Mouse (Mus musculus) midbrain, embryonic 12.5 days (tissue): ENCODE measurements around the gene Slc25a13. TPM values are rescaled to one million over a fixed set of nuclear protein-coding genes. Genes with fewer than 3 reads are reported as not detected.

Experiments
- ATAC-seq: fragments of 200-750 bp; cut with Nextera tagmentation; 2 replicates; pipeline ENCODE4 v1.8.0; 2017; ENCODE audit warnings: low read depth, moderate TSS enrichment, moderate library complexity; ENCODE audit not compliant: low FRiP score
- H3K27ac ChIP-seq: fragments of 300-500 bp; sonication (generic); replicated peaks from 2 replicates; pipeline ENCODE4 v1.5.1; 2016; ENCODE audit warnings: mild to moderate bottlenecking
- H3K27me3 ChIP-seq: fragments of 300-500 bp; sonication (generic); 2 replicates; pipeline ENCODE4 v1.6.1; 2016; ENCODE audit warnings: mild to moderate bottlenecking
- H3K36me3 ChIP-seq: fragments of 300-500 bp; sonication (generic); 2 replicates; pipeline ENCODE4 v1.6.1; 2016
- H3K4me1 ChIP-seq: fragments of 300-500 bp; sonication (generic); 2 replicates; pipeline ENCODE4 v1.6.1; 2016
- H3K4me2 ChIP-seq: fragments of 300-500 bp; sonication (generic); replicated peaks from 2 replicates; pipeline ENCODE4 v1.6.1; 2016; ENCODE audit warnings: mild to moderate bottlenecking, moderate library complexity
- H3K4me3 ChIP-seq: fragments of 300-500 bp; sonication (generic); 2 replicates; pipeline ENCODE4 v1.5.1; 2016; ENCODE audit warnings: mild to moderate bottlenecking
- H3K9ac ChIP-seq: fragments of 300-500 bp; sonication (generic); replicated peaks from 2 replicates; pipeline ENCODE4 v1.6.1; 2016; ENCODE audit warnings: mild to moderate bottlenecking, moderate library complexity
- H3K9me3 ChIP-seq: fragments of 300-500 bp; sonication (generic); 2 replicates; pipeline ENCODE4 v1.6.1; 2016; ENCODE audit warnings: mild to moderate bottlenecking
- WGBS: fragments of 180-500 bp; shearing (Covaris S2); methylation state at CpG from one replicate; pipeline ENCODE4 v1.1.7; 2016; 5-methylcytosine and 5-hydroxymethylcytosine counted together
- polyA plus RNA-seq: library from polyadenylated mRNA; unstranded; fragments of >200 nt; fragmentation: Nextera tagmentation; extraction: Ambion mirVana; gene quantifications from 2 replicates; pipeline ENCODE4 v1.2.1, GENCODE M21; 2016

Gene Slc25a13
- polyA plus RNA-seq, 1 experiment from 2014 or later, result 23.6 TPM

DNA sequence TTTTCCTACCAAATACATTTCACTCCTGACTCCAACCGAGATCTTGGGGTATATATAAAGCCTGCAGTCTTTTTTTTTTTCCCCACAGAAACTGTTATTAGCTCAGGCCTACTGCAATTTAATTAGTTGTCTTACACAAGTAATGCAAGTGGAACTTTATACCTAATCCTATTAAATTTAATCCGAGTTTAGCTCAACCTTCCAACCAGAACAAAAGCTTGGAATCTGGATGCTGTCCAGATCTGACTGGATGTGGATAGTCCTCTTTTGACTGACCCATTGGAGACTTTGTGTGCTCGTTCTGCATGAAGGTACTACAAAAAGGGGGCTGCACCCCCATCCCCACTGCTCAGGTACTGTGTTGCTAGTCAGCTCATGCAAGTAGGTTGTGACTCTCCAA lies 163.0 kb downstream of the Slc25a13 start:
- H3K27ac ChIP-seq, result no peak overlapping the region
- WGBS, result 21% methylated on average over 3 of the region's 3 CpGs
- no peak overlapping the region for H3K9ac ChIP-seq
- H3K4me2 ChIP-seq, result no peak overlapping the region
- H3K27me3 ChIP-seq, result no peaks in the 10 kb centered on the region
- no peaks in the 10 kb centered on the region for H3K36me3 ChIP-seq
- no peak overlapping the region for H3K4me3 ChIP-seq
- no peaks in the 10 kb centered on the region for H3K9me3 ChIP-seq
- no peak for ATAC-seq
- H3K4me1 ChIP-seq, result peaks cover 8% of the 10 kb centered on the region

DNA sequence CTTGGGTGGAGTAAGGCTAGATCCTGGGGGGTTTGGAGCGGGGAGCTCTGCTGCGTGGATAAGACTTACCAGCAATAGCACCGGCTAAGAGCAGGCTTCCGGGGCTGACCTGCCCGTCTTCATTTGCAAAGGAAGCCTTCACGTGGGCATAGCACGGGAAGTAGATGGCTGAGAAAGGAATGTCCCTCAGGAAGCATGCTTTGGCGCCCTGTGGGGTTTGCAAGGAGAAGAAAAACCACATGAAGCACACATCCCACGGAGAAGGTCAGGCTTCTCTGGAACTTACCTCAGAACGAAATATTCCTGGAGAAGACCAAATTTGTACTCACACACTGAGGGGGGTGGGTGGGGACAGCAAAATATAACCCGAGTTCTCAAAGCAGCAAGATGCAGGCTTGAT lies 164.3 kb downstream of the Slc25a13 start:
- H3K4me1 ChIP-seq, result no peaks in the 10 kb centered on the region
- no peak overlapping the region for H3K4me3 ChIP-seq
- 71% methylated on average over 11 of the region's 11 CpGs for WGBS
- H3K36me3 ChIP-seq, result no peaks in the 10 kb centered on the region
- no peaks in the 10 kb centered on the region for H3K27me3 ChIP-seq
- no peaks in the 10 kb centered on the region for H3K9me3 ChIP-seq
- ATAC-seq, result no peak
- H3K9ac ChIP-seq, result no peak overlapping the region
- H3K4me2 ChIP-seq, result no peak overlapping the region
- H3K27ac ChIP-seq, result no peak overlapping the region

DNA sequence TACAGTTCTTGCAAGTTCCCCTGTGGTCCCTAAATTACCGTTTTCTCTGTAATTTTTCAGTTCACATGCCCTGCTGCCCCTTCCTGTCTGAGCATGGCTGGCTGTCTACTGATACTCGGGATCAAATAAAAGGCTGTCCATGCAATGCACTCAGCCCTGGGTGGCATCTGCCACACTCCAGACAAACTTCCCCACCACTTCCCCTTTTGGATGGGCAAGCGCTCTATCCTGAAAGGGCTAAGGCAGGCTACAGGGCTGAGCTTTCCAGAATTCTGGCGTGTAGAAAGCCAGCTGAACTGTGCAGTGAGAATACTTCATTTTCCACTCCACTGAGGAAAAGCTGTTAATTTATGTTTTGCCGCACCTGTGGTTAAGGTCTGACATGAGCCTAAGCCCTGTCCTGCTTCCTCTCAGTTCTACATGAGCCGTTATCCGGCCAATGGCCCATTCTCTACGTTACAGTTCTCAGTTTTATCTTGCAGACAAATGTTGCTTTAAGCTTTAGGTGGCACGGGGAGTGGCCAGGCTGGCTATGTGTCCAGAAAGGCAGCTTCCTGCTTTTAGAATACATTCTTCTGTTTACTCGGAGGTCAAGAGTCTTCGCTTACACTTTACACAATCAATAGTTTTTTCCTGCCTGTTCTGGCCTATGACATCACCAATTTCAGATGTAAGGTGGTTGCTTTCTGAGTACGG lies 170.1 kb downstream of the Slc25a13 start:
- no peak overlapping the region for H3K4me3 ChIP-seq
- no peaks in the 10 kb centered on the region for H3K36me3 ChIP-seq
- no peaks in the 10 kb centered on the region for H3K9me3 ChIP-seq
- H3K9ac ChIP-seq, result no peak overlapping the region
- no peaks in the 10 kb centered on the region for H3K27me3 ChIP-seq
- WGBS, result 82% methylated on average over 12 of the region's 12 CpGs
- H3K27ac ChIP-seq, result no peak overlapping the region
- no peaks in the 10 kb centered on the region for H3K4me1 ChIP-seq
- no peak for ATAC-seq
- H3K4me2 ChIP-seq, result no peak overlapping the region

DNA sequence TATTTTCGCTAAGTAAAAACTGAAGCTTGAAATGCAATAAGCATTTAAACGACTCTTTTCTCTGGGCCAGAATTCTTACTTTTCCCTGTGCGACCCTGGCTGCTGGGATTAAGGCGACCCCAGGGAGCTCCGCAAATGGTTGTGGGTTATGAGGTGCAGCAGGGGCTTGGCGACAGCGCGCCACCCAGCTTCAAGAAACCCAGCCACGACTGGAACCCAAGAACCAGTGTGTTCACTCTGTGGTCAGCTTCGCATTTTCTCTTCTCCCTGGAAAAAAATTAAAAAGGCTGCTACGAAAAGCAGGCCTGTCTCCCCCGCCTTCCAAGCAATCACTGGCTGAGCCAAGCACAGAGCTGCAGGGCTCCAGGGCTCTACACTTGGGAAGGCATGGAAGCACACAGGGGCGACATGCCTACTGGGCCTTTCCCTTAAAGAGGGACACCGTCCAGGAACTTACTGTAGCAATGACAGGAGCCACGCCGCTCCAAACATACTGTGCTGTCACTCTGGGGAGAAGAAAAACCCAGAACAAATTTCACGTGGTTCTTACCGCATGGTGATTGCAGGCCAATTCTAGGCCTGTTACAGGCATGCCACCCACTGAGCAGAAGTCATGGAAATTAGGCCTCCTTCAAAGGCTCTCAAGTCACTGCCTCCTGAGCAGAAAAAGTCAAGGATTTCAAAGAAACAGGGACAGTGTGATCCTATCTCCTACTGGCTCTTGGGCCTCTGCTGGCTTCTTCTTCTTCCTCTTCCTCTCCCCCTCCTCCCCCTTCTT lies 178.0 kb downstream of the Slc25a13 start:
- no peak overlapping the region for H3K9ac ChIP-seq
- H3K27ac ChIP-seq, result no peak overlapping the region
- H3K4me3 ChIP-seq, result no peak overlapping the region
- H3K4me2 ChIP-seq, result peak overlapping the region; percentile 21; the same call in 1 of the 2 replicates
- H3K36me3 ChIP-seq, result no peaks in the 10 kb centered on the region
- H3K27me3 ChIP-seq, result no peaks in the 10 kb centered on the region
- WGBS, result 27% methylated on average over 18 of the region's 18 CpGs
- peak; percentile 49; the same call in 1 of the 2 replicates for ATAC-seq
- H3K4me1 ChIP-seq, result 0 out of 2 replicates have a peak, but pooled peaks cover 6% of the 10 kb centered on the region
- no peaks in the 10 kb centered on the region for H3K9me3 ChIP-seq

DNA sequence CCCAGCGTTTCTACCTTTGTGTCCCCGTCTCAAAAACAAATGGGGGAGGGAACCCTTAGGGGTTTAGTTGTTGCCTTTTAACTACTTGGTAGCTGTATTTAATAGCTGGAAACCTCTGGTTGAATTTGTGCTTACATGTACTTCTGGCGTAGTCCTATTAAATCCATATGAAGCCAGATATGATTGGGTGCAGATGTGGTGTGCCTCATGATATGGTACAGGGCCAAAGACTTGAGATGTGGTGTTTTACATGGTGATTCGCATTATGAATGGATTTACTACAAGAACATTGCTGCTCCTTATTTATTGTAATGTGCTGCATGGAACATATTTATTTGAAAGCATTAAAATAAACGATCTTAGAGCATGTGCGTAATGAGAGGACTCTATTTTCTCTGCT lies 189.3 kb downstream of the Slc25a13 start:
- H3K4me3 ChIP-seq, result no peak overlapping the region
- H3K27me3 ChIP-seq, result no peaks in the 10 kb centered on the region
- no peaks in the 10 kb centered on the region for H3K36me3 ChIP-seq
- H3K27ac ChIP-seq, result no peak overlapping the region
- no peak overlapping the region for H3K4me2 ChIP-seq
- no peak overlapping the region for H3K9ac ChIP-seq
- H3K4me1 ChIP-seq, result no peaks in the 10 kb centered on the region
- 92% methylated on average over 6 of the region's 6 CpGs for WGBS
- ATAC-seq, result no peak
- H3K9me3 ChIP-seq, result no peaks in the 10 kb centered on the region

DNA sequence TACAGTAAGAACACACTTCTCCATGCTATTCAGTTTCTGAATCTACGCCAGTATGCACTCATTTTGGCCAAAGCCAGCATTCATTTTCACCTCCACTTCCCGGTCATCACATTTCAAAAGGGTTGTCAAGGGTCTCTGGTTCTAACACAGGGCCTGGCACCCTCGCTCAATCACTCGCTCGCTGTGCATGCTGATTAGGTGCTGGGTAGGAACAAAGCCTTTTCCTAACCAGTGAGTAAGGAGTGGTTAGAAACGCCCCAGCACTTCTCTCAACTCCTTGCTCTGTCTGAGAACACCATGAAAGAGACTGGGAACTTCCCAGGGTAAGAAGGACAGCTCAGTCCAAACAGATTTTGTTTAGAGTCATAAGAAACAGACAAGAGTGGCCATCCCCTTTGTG lies 193.0 kb downstream of the Slc25a13 start:
- Histone ChIP-seq H3K27me3 (no peaks in the 10 kb centered on the region), H3K9ac (no peak overlapping the region), H3K9me3 (no peaks in the 10 kb centered on the region), H3K36me3 (no peaks in the 10 kb centered on the region), H3K4me2 (no peak overlapping the region), H3K27ac (no peak overlapping the region), H3K4me3 (no peak overlapping the region), H3K4me1 (no peaks in the 10 kb centered on the region)
- WGBS, result 38% methylated on average over 6 of the region's 6 CpGs
- ATAC-seq, result no peak

DNA sequence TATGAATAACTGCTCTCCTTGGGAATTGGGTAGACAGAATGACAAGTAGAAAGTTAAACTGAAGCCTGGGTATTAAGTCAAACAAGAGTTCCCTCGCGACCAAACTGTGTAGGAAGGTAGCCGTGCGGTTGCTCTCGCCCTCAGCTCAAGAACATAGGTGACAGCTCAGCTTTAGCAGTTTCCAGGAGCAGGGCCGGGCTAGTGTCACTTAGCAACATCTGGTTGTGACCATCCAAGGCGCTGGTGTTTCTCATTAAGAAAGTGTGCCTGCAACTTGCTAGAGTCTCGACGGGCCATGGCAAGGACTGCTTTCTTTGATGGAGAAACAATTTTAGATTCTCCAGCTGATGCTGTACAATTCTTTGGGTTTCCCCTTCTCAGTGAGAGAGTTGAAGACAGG lies 200.0 kb downstream of the Slc25a13 start:
- no peaks in the 10 kb centered on the region for H3K9me3 ChIP-seq
- H3K9ac ChIP-seq, result no peak overlapping the region
- H3K27ac ChIP-seq, result no peak overlapping the region
- 53% methylated on average over 9 of the region's 9 CpGs for WGBS
- H3K36me3 ChIP-seq, result no peaks in the 10 kb centered on the region
- 0 out of 2 replicates have a peak, but pooled peaks cover 3% of the 10 kb centered on the region for H3K4me1 ChIP-seq
- no peak for ATAC-seq
- no peak overlapping the region for H3K4me3 ChIP-seq
- no peaks in the 10 kb centered on the region for H3K27me3 ChIP-seq
- H3K4me2 ChIP-seq, result no peak overlapping the region

DNA sequence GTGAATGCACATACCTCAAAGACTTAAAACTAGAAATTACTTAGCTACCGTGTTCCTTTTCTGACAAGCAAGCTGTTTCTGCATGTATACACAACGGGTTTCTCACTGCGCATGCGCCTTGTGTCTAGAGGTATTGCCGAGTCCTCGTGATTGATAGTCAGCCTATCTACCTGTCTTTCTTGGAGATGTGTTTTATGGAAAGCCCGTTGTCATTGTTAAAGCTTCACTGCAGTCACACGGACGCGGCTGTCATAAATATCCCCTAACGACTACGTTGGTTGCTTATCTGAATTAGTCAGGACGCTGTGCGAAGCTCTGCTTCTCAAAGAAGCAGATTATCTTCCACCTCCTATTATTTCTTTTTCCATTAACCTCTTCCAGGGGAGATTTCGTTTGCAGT lies 201.4 kb downstream of the Slc25a13 start:
- Histone ChIP-seq H3K36me3 (no peaks in the 10 kb centered on the region), H3K27me3 (no peaks in the 10 kb centered on the region), H3K4me2 (no peak overlapping the region), H3K27ac (no peak overlapping the region), H3K4me1 (0 out of 2 replicates have a peak, but pooled peaks cover 3% of the 10 kb centered on the region), H3K9ac (no peak overlapping the region), H3K9me3 (no peaks in the 10 kb centered on the region), H3K4me3 (no peak overlapping the region)
- ATAC-seq, result no peak
- 67% methylated on average over 15 of the region's 15 CpGs for WGBS

DNA sequence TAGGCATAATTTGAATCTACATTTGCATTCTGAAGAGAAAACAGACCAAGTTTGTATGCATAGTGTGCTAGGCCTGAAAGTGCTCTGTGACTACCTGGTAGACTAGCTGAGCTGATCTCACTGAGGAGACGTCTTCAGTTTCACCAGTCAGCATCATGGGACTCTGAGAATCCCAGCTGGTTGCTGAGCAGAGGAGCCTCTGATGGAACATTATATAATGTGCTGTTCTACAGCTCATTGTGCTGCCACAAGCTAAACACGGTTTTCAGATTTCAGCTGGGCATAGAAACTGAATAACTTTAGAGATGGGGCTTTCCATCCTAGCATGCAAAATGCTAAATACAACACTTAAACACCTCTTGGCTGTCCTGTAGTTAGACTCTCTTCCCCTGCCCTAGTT lies 205.6 kb downstream of the Slc25a13 start:
- 86% methylated on average over 2 of the region's 2 CpGs for WGBS
- H3K4me3 ChIP-seq, result no peak overlapping the region

DNA sequence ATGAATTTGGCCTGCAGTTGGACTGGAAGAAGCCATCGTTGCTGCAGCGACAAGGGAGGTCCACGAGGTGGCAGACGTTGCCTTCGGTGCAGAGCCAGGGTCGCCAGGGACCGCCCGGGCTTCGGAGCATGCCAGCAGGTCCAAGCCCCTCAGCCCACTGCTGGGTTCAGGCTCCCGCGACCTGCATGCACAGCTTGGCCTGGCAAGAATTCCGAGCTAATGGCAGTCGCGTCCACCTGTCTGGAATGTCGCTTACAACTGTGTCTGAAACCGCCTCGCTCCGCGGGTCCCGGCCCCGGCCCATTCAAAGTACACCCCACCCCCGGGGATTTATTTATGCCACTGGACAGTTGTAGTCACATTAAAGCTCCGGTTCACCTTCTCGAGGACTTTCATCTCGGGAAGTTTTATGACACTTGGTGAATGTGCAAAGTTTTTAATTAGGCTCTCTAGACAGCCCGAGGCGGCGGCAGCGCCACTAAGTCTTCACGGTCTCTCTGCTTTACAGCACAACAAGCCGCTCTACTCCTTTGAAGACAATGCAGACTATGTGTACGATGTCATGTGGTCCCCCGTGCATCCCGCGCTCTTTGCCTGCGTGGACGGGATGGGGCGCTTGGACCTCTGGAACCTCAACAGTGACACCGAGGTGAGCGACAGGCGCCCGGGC lies 211.1 kb downstream of the Slc25a13 start:
- no peaks in the 10 kb centered on the region for H3K9me3 ChIP-seq
- no peaks in the 10 kb centered on the region for H3K36me3 ChIP-seq
- H3K4me3 ChIP-seq, result peak overlapping the region; percentile 52
- peak; percentile 95 for ATAC-seq
- H3K27ac ChIP-seq, result no peak overlapping the region
- peaks cover 5% of the 10 kb centered on the region for H3K4me1 ChIP-seq
- H3K4me2 ChIP-seq, result peak overlapping the region; percentile 90
- 2% methylated on average over 42 of the region's 42 CpGs for WGBS
- peak overlapping the region; percentile 52 for H3K9ac ChIP-seq
- H3K27me3 ChIP-seq, result 0 out of 2 replicates have a peak, but pooled peaks cover 4% of the 10 kb centered on the region

More for the DNA sequence above, 205.6 kb downstream of the Slc25a13 start:
- Histone ChIP-seq H3K27ac (no peak overlapping the region), H3K4me1 (peaks cover under 1% of the 10 kb centered on the region; the same call in 1 of the 2 replicates), H3K36me3 (no peaks in the 10 kb centered on the region), H3K9me3 (no peaks in the 10 kb centered on the region), H3K9ac (no peak overlapping the region), H3K4me2 (no peak overlapping the region), H3K27me3 (0 out of 2 replicates have a peak, but pooled peaks cover 4% of the 10 kb centered on the region)
- no peak for ATAC-seq

DNA sequence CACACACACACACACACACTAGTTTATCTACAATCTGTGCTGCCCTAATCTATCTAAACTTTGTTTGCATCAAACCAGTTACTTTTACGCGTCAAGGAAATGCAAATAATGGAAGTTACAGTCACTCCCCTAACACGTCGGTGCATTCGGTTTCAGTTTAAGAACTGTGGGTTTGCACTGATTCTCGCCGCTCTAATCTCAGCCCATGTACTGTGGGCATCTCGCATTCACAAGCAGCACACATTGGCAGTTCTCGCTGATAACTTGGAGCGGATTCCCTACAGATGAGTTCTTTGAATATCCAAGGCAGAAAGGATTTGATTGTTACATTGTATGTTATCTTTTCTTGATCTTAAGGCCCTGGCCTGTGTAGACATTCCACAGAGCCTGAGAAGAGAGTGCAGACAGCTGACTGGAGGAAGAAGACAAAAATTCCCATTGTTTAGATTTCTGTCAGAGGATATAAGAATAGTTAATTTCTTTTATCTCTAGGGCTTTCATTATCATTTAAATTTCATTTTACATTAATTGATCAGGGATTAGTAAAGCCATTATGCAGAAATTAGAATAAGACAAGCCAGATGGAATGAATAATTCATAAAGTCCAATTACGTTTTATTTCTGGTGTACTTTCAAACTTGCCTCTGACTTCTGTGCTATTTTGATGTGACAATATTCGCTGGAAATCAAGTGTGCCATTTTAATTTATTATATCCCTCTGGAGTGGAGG lies 212.1 kb downstream of the Slc25a13 start:
- no peak overlapping the region for H3K4me2 ChIP-seq
- 0 out of 2 replicates have a peak, but pooled peaks cover 4% of the 10 kb centered on the region for H3K27me3 ChIP-seq
- H3K9me3 ChIP-seq, result no peaks in the 10 kb centered on the region
- no peak overlapping the region for H3K4me3 ChIP-seq
- H3K27ac ChIP-seq, result 0 out of 2 replicates have a peak overlapping the region, but pooled peaks have one; percentile 20
- H3K36me3 ChIP-seq, result no peaks in the 10 kb centered on the region
- peak; percentile 7; the same call in 1 of the 2 replicates for ATAC-seq
- WGBS, result 55% methylated on average over 12 of the region's 12 CpGs
- peaks cover 5% of the 10 kb centered on the region for H3K4me1 ChIP-seq
- no peak overlapping the region for H3K9ac ChIP-seq
